Comparison of ENCODE assay signal across 11 mouse cellular contexts in the genomic region with DNA sequence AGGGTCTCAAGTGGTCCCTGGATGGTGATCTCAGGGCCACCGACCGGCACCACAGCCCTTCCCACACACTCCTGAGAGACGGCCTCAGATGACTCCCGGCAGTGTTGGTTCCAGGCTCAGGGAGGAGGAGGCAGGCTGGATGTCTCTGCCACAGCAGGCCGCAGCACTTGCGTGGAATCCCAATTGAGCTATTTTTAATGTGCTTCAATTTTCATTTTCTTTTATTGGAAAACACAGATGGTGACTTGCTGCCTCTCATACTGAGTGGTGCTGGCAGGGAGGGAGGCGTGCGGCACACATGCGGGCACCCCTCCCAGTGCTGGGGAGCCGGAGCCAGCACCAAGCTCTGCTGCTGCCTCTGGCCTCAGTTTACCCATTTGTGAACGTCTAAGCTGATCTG. TPM values are rescaled to one million over a fixed set of nuclear protein-coding genes. Genes with fewer than 3 reads are reported as not detected.
DNase-seq lines count a peak whose midpoint lies in the region; ATAC-seq lines count a peak whose summit lies in the region.
"Had no signal": no experiment of that assay in that cellular context is flagged by ENCODE, and none has a peak within 500 bp of the region (broad histone marks: within the 10 kb centered on the region; RNA-seq: fewer than 3 reads in every experiment).

No protein-coding gene starts in this region.

- no peaks in the 10 kb centered on the region for H3K9me3 ChIP-seq in neural tube, embryonic 13.5 days
- no peaks in the 10 kb centered on the region for H3K9me3 ChIP-seq in hindbrain, embryonic 15.5 days
- H3K9me3 ChIP-seq: limb, embryonic 15.5 days; megakaryocyte, embryonic 14.5 days had no signal

- no peaks in the 10 kb centered on the region for H3K27me3 ChIP-seq in neural tube, embryonic 13.5 days
- H3K27me3 ChIP-seq in hindbrain, embryonic 15.5 days = no peaks in the 10 kb centered on the region

- no peak overlapping the region for H3K4me2 ChIP-seq in neural tube, embryonic 13.5 days
- no peak overlapping the region for H3K4me2 ChIP-seq in hindbrain, embryonic 15.5 days
- H3K4me2 ChIP-seq: limb, embryonic 15.5 days had no signal

- ATAC-seq in neural tube, embryonic 13.5 days (ENCODE audit: low read depth) = peak; percentile 54; the same call in 1 of the 2 replicates
- ATAC-seq in hindbrain, embryonic 15.5 days (ENCODE audit: low FRiP score, low read depth) = peak; percentile 21; the same call in 1 of the 2 replicates
- no peak for ATAC-seq in erythroblast, adult 5-6 weeks (replicated peaks; ENCODE audit: low FRiP score, poor library complexity, severe bottlenecking)

- no peak for DNase-seq in neural tube, embryonic 10.5 days (ENCODE audit: extremely low spot score, low spot score)
- peak; percentile 75 to 88 for DNase-seq in left cerebral cortex, postnatal 14 days (ENCODE audit: low spot score in 2 of 2)
- DNase-seq in telencephalon, adult 2 months (ENCODE audit: low read depth, low spot score) = peak; percentile 88
- DNase-seq in kidney, postnatal 36 days = no peak
- no peak for DNase-seq in heart, adult 11 months
- DNase-seq: thymus, postnatal 36 days had no signal

- intact Hi-C loops in left cerebral cortex, postnatal 14 days (cut with DNase I) = no loop called here

- WGBS in neural tube, embryonic 13.5 days = 42% methylated on average over 11 of the region's 11 CpGs
- 50% methylated on average over 11 of the region's 11 CpGs for WGBS in hindbrain, embryonic 15.5 days

- no peak overlapping the region for H3K4me3 ChIP-seq in neural tube, embryonic 13.5 days
- no peak overlapping the region for H3K4me3 ChIP-seq in hindbrain, embryonic 15.5 days
- H3K4me3 ChIP-seq: limb, embryonic 15.5 days; megakaryocyte, embryonic 14.5 days had no signal

- peak overlapping the region; percentile 70 for H3K27ac ChIP-seq in neural tube, embryonic 13.5 days (replicated peaks)
- 0 out of 2 replicates have a peak overlapping the region, but pooled peaks have one; percentile 51 for H3K27ac ChIP-seq in hindbrain, embryonic 15.5 days (replicated peaks)
- H3K27ac ChIP-seq: limb, embryonic 15.5 days had no signal

- no peaks in the 10 kb centered on the region for H3K36me3 ChIP-seq in neural tube, embryonic 13.5 days
- H3K36me3 ChIP-seq in hindbrain, embryonic 15.5 days = no peaks in the 10 kb centered on the region
- H3K36me3 ChIP-seq: limb, embryonic 15.5 days had no signal

- no peak overlapping the region for H3K9ac ChIP-seq in neural tube, embryonic 13.5 days
- no peak overlapping the region for H3K9ac ChIP-seq in hindbrain, embryonic 15.5 days
- H3K9ac ChIP-seq: limb, embryonic 15.5 days had no signal

- H3K4me1 ChIP-seq in neural tube, embryonic 13.5 days (replicated peaks) = peaks cover 76% of the 10 kb centered on the region
- peaks cover 44% of the 10 kb centered on the region for H3K4me1 ChIP-seq in hindbrain, embryonic 15.5 days (replicated peaks)

RNA-seq across cellular contexts. Expression of gene Ephb2, which starts 42.5 kb away (rescaled TPM):
- polyA plus RNA-seq in neural tube, embryonic 13.5 days (2015; fragmentation: Nextera tagmentation; extraction: Ambion mirVana) = 16.8 and 18.6 TPM in 2 replicates
- polyA plus RNA-seq in hindbrain, embryonic 15.5 days (2015; fragmentation: Nextera tagmentation; extraction: Ambion mirVana) = 23.7 and 24.3 TPM in 2 replicates
- total RNA-seq in left cerebral cortex, postnatal 14 days (2021) = 10 to 100 TPM; 31.6 to 32.7 TPM
- total RNA-seq in erythroblast, adult 5-6 weeks (2015; ENCODE audit: low replicate concordance) = not detected in 2 replicates
- 0.09 and 1.4 TPM in 2 replicates for total RNA-seq in erythroblast, adult 5-6 weeks (2017; ENCODE audit: low replicate concordance)

Comparison
In these comparisons a context has a peak if more than half of its experiments do, and no peak if none do; other contexts are left out.
1. DNase-seq: peak in left cerebral cortex, postnatal 14 days (2 of 2) and telencephalon, adult 2 months (single experiment); none in neural tube, embryonic 10.5 days (single experiment), kidney, postnatal 36 days (0 of 2) and heart, adult 11 months (single experiment).
2. RNA of gene Ephb2, which starts 42.5 kb away (total RNA-seq): 31.6 to 32.7 TPM in left cerebral cortex, postnatal 14 days; 0.09 to 1.4 TPM in erythroblast, adult 5-6 weeks; every median in the first group is over 10 times any median in the second.